In the genomic region with DNA sequence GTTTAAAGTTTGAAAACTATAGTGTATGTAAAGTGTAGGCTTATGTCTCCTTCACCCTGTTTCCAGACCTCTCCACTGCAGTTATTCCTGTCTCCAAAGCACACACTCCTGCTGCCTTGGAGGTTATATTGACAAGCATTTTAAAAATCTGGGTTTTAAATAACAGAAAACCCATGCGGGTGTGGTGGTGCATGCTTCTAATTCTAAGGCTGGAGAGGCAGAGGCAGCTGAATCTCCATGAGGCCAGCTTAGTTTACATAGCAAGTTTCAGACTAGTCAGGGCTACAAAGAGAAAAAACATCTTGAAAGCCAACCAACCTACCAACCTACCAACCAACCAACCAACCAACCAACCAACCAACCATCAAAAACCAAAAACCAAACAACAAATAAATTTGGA, we compare ENCODE assay signal across 19 mouse cellular contexts. TPM values are rescaled to one million over a fixed set of nuclear protein-coding genes. Genes with fewer than 3 reads are reported as not detected.
DNase-seq lines count a peak whose midpoint lies in the region; ATAC-seq and TF ChIP-seq lines count a peak whose summit lies in the region.
"Had no signal": no experiment of that assay in that cellular context is flagged by ENCODE, and none has a peak within 500 bp of the region (broad histone marks: within the 10 kb centered on the region; RNA-seq: fewer than 3 reads in every experiment).

No protein-coding gene starts in this region.

- DNase-seq in forebrain, postnatal 0 days = no peak
- DNase-seq in forebrain, embryonic 11.5 days (ENCODE audit: low spot score) = no peak
- no peak for DNase-seq in kidney, postnatal 0 days (ENCODE audit: low spot score)
- DNase-seq in kidney, postnatal 36 days = no peak
- DNase-seq in right cerebral cortex, adult 2 months (ENCODE audit: low spot score in 2 of 2) = no peak
- DNase-seq: cerebellum, adult 8-10 months; lung, postnatal 4 days had no signal

- H3K27ac ChIP-seq in forebrain, postnatal 0 days (ENCODE audit: low read depth, low read length) = 0 out of 2 replicates have a peak overlapping the region, but pooled peaks have one; percentile 40
- no peak overlapping the region for H3K27ac ChIP-seq in forebrain, embryonic 11.5 days (ENCODE audit: low read depth, low read length)
- H3K27ac ChIP-seq in kidney, postnatal 0 days = no peak overlapping the region; the same call in 1 of the 2 replicates
- peak overlapping the region; percentile 77; the same call in 1 of the 2 replicates for H3K27ac ChIP-seq in hindbrain, embryonic 15.5 days (replicated peaks)
- peak overlapping the region; percentile 64; the same call in 1 of the 2 replicates for H3K27ac ChIP-seq in neural tube, embryonic 13.5 days (replicated peaks)
- H3K27ac ChIP-seq: limb, embryonic 15.5 days had no signal

- ATAC-seq in forebrain, postnatal 0 days = no peak
- ATAC-seq in forebrain, embryonic 11.5 days (replicated peaks; ENCODE audit: low FRiP score) = no peak
- ATAC-seq in kidney, postnatal 0 days (replicated peaks; ENCODE audit: low FRiP score, low read depth) = no peak
- no peak for ATAC-seq in hindbrain, embryonic 15.5 days (ENCODE audit: low FRiP score, low read depth)
- ATAC-seq in neural tube, embryonic 13.5 days (ENCODE audit: low read depth) = no peak

- no peak for TF ChIP-seq CTCF in forebrain, postnatal 0 days (IDR thresholded peaks at IDR 0.05; ENCODE audit: low read depth)
- no peak for TF ChIP-seq CTCF in kidney, postnatal 0 days (IDR thresholded peaks at IDR 0.05; ENCODE audit: low read depth)

- no peaks in the 10 kb centered on the region for H3K36me3 ChIP-seq in forebrain, postnatal 0 days (ENCODE audit: insufficient read depth)
- H3K36me3 ChIP-seq in forebrain, embryonic 11.5 days (ENCODE audit: control insufficient read depth, insufficient read depth, low read length) = no peaks in the 10 kb centered on the region
- no peaks in the 10 kb centered on the region for H3K36me3 ChIP-seq in kidney, postnatal 0 days (ENCODE audit: insufficient read depth, low read length)
- H3K36me3 ChIP-seq in hindbrain, embryonic 15.5 days = no peaks in the 10 kb centered on the region
- H3K36me3 ChIP-seq in neural tube, embryonic 13.5 days = no peaks in the 10 kb centered on the region
- H3K36me3 ChIP-seq: limb, embryonic 15.5 days had no signal

- 0 out of 2 replicates have a peak, but pooled peaks cover 2% of the 10 kb centered on the region for H3K4me1 ChIP-seq in forebrain, postnatal 0 days (ENCODE audit: insufficient read depth)
- H3K4me1 ChIP-seq in forebrain, embryonic 11.5 days (replicated peaks; ENCODE audit: control insufficient read depth, insufficient read depth, low read length) = peaks cover 5% of the 10 kb centered on the region; the same call in 1 of the 2 replicates
- H3K4me1 ChIP-seq in kidney, postnatal 0 days (replicated peaks; ENCODE audit: insufficient read depth, low read length) = 0 out of 2 replicates have a peak, but pooled peaks cover 4% of the 10 kb centered on the region
- H3K4me1 ChIP-seq in hindbrain, embryonic 15.5 days (replicated peaks) = peaks cover 13% of the 10 kb centered on the region
- H3K4me1 ChIP-seq in neural tube, embryonic 13.5 days (replicated peaks) = peaks cover 9% of the 10 kb centered on the region

- no peaks in the 10 kb centered on the region for H3K9me3 ChIP-seq in forebrain, postnatal 0 days (ENCODE audit: low read length)
- no peaks in the 10 kb centered on the region for H3K9me3 ChIP-seq in forebrain, embryonic 11.5 days (ENCODE audit: control insufficient read depth, low read length)
- no peaks in the 10 kb centered on the region for H3K9me3 ChIP-seq in kidney, postnatal 0 days (replicated peaks; ENCODE audit: low read length)
- no peaks in the 10 kb centered on the region for H3K9me3 ChIP-seq in hindbrain, embryonic 15.5 days
- H3K9me3 ChIP-seq in neural tube, embryonic 13.5 days = no peaks in the 10 kb centered on the region
- H3K9me3 ChIP-seq: limb, embryonic 15.5 days had no signal

- H3K27me3 ChIP-seq in forebrain, postnatal 0 days (ENCODE audit: insufficient read depth, low read length) = no peaks in the 10 kb centered on the region
- H3K27me3 ChIP-seq in forebrain, embryonic 11.5 days (ENCODE audit: control insufficient read depth, insufficient read depth, low read length) = no peaks in the 10 kb centered on the region
- H3K27me3 ChIP-seq in kidney, postnatal 0 days (ENCODE audit: insufficient read depth, low read length) = no peaks in the 10 kb centered on the region
- no peaks in the 10 kb centered on the region for H3K27me3 ChIP-seq in hindbrain, embryonic 15.5 days
- H3K27me3 ChIP-seq in neural tube, embryonic 13.5 days = no peaks in the 10 kb centered on the region
- H3K27me3 ChIP-seq: limb, embryonic 15.5 days; Patski had no signal

- H3K9ac ChIP-seq in forebrain, postnatal 0 days = no peak overlapping the region
- H3K9ac ChIP-seq in forebrain, embryonic 11.5 days (ENCODE audit: low read length) = no peak overlapping the region
- no peak overlapping the region for H3K9ac ChIP-seq in kidney, postnatal 0 days (ENCODE audit: low read depth, low read length)
- no peak overlapping the region for H3K9ac ChIP-seq in hindbrain, embryonic 15.5 days
- no peak overlapping the region for H3K9ac ChIP-seq in neural tube, embryonic 13.5 days
- H3K9ac ChIP-seq: limb, embryonic 15.5 days; lung, embryonic 14.5 days had no signal

- H3K4me3 ChIP-seq in forebrain, postnatal 0 days (ENCODE audit: low read depth, low read length) = no peak overlapping the region
- no peak overlapping the region for H3K4me3 ChIP-seq in forebrain, embryonic 11.5 days (ENCODE audit: low read depth, low read length)
- H3K4me3 ChIP-seq in kidney, postnatal 0 days (replicated peaks; ENCODE audit: low read depth, low read length) = no peak overlapping the region
- peak overlapping the region; percentile 43; the same call in 1 of the 2 replicates for H3K4me3 ChIP-seq in hindbrain, embryonic 15.5 days
- H3K4me3 ChIP-seq in neural tube, embryonic 13.5 days = no peak overlapping the region; the same call in 1 of the 2 replicates

- 85% methylated on average over 1 of the region's 1 CpGs for WGBS in forebrain, postnatal 0 days
- WGBS in forebrain, embryonic 11.5 days = 82% methylated on average over 1 of the region's 1 CpGs
- 81% methylated on average over 1 of the region's 1 CpGs for WGBS in kidney, postnatal 0 days
- 88% methylated on average over 1 of the region's 1 CpGs for WGBS in hindbrain, embryonic 15.5 days
- WGBS in neural tube, embryonic 13.5 days = 68% methylated on average over 1 of the region's 1 CpGs

- H3K4me2 ChIP-seq in forebrain, postnatal 0 days (ENCODE audit: low read depth) = peak overlapping the region; percentile 75; the same call in 1 of the 2 replicates
- no peak overlapping the region for H3K4me2 ChIP-seq in forebrain, embryonic 11.5 days (ENCODE audit: low read depth, low read length, severe bottlenecking)
- 0 out of 2 replicates have a peak overlapping the region, but pooled peaks have one; percentile 49 for H3K4me2 ChIP-seq in kidney, postnatal 0 days (ENCODE audit: low read length)
- peak overlapping the region; percentile 86 for H3K4me2 ChIP-seq in hindbrain, embryonic 15.5 days
- H3K4me2 ChIP-seq in neural tube, embryonic 13.5 days = peak overlapping the region; percentile 77

RNA-seq across cellular contexts. Expression of a gene that starts 3.4 kb away (rescaled TPM):
- total RNA-seq in forebrain, postnatal 0 days (2014; rRNA removed) = 0.38 TPM in 1 of 2 replicates, not detected in the other
- not detected in 2 replicates for polyA plus RNA-seq in forebrain, postnatal 0 days (2015; fragmentation: Nextera tagmentation; extraction: Ambion mirVana)
- polyA plus RNA-seq in forebrain, embryonic 11.5 days (2014; fragmentation: Nextera tagmentation; extraction: Ambion mirVana) = not detected in 2 replicates
- polyA plus RNA-seq in kidney, postnatal 0 days (2015; fragmentation: Nextera tagmentation; extraction: Ambion mirVana) = not detected in 2 replicates
- polyA plus RNA-seq in hindbrain, embryonic 15.5 days (2015; fragmentation: Nextera tagmentation; extraction: Ambion mirVana) = not detected in 2 replicates
- 0.23 TPM in 1 of 2 replicates, not detected in the other for polyA plus RNA-seq in neural tube, embryonic 13.5 days (2015; fragmentation: Nextera tagmentation; extraction: Ambion mirVana)
- total RNA-seq: adrenal gland, postnatal 14 days; layer of hippocampus, postnatal 36 days; left cerebral cortex, postnatal 25 days had no signal
- polyA plus RNA-seq: activated CD4-positive, CD25-positive, alpha-beta regulatory T cell, adult 4 months; heart, embryonic 11.5 days; lung, embryonic 14.5 days; Patski had no signal

RNA-seq across cellular contexts. Expression of a gene that starts 16.8 kb away (rescaled TPM):
- 0.14 and 0.15 TPM in 2 replicates for total RNA-seq in forebrain, postnatal 0 days (2014; rRNA removed)
- 0.06 and 0.13 TPM in 2 replicates for polyA plus RNA-seq in forebrain, postnatal 0 days (2015; fragmentation: Nextera tagmentation; extraction: Ambion mirVana)
- 0.17 and 0.23 TPM in 2 replicates for polyA plus RNA-seq in forebrain, embryonic 11.5 days (2014; fragmentation: Nextera tagmentation; extraction: Ambion mirVana)
- polyA plus RNA-seq in kidney, postnatal 0 days (2015; fragmentation: Nextera tagmentation; extraction: Ambion mirVana) = 0.07 TPM in 1 of 2 replicates, not detected in the other
- polyA plus RNA-seq in hindbrain, embryonic 15.5 days (2015; fragmentation: Nextera tagmentation; extraction: Ambion mirVana) = 0.28 and 0.30 TPM in 2 replicates
- polyA plus RNA-seq in neural tube, embryonic 13.5 days (2015; fragmentation: Nextera tagmentation; extraction: Ambion mirVana) = 0.12 and 0.24 TPM in 2 replicates
- total RNA-seq: adrenal gland, postnatal 14 days; hematopoietic stem cell, adult 5-6 weeks; layer of hippocampus, postnatal 36 days had no signal
- polyA plus RNA-seq: activated CD4-positive, CD25-positive, alpha-beta regulatory T cell, adult 4 months; erythroblast, embryonic 14.5 days had no signal

RNA-seq across cellular contexts. Expression of a gene that starts 28.7 kb away (rescaled TPM):
- 143 and 147 TPM in 2 replicates for total RNA-seq in forebrain, postnatal 0 days (2014; rRNA removed)
- 80.7 and 97.0 TPM in 2 replicates for polyA plus RNA-seq in forebrain, postnatal 0 days (2015; fragmentation: Nextera tagmentation; extraction: Ambion mirVana)
- 150 and 160 TPM in 2 replicates for polyA plus RNA-seq in forebrain, embryonic 11.5 days (2014; fragmentation: Nextera tagmentation; extraction: Ambion mirVana)
- polyA plus RNA-seq in kidney, postnatal 0 days (2015; fragmentation: Nextera tagmentation; extraction: Ambion mirVana) = 86.7 and 90.1 TPM in 2 replicates
- 124 and 137 TPM in 2 replicates for polyA plus RNA-seq in hindbrain, embryonic 15.5 days (2015; fragmentation: Nextera tagmentation; extraction: Ambion mirVana)
- 140 and 146 TPM in 2 replicates for polyA plus RNA-seq in neural tube, embryonic 13.5 days (2015; fragmentation: Nextera tagmentation; extraction: Ambion mirVana)

RNA-seq across cellular contexts. Expression of a gene that starts 29.4 kb away (rescaled TPM):
- 32.0 and 36.2 TPM in 2 replicates for total RNA-seq in forebrain, postnatal 0 days (2014; rRNA removed)
- polyA plus RNA-seq in forebrain, postnatal 0 days (2015; fragmentation: Nextera tagmentation; extraction: Ambion mirVana) = 66.6 and 70.7 TPM in 2 replicates
- polyA plus RNA-seq in forebrain, embryonic 11.5 days (2014; fragmentation: Nextera tagmentation; extraction: Ambion mirVana) = 89.9 and 94.4 TPM in 2 replicates
- polyA plus RNA-seq in kidney, postnatal 0 days (2015; fragmentation: Nextera tagmentation; extraction: Ambion mirVana) = 102 TPM in 2 replicates
- polyA plus RNA-seq in hindbrain, embryonic 15.5 days (2015; fragmentation: Nextera tagmentation; extraction: Ambion mirVana) = 67.6 and 68.3 TPM in 2 replicates
- polyA plus RNA-seq in neural tube, embryonic 13.5 days (2015; fragmentation: Nextera tagmentation; extraction: Ambion mirVana) = 84.6 and 90.6 TPM in 2 replicates

Comparison
In these comparisons a context has a peak if more than half of its experiments do, and no peak if none do; other contexts are left out.
1. H3K27ac ChIP-seq: peak in forebrain, postnatal 0 days (single experiment), hindbrain, embryonic 15.5 days (single experiment) and neural tube, embryonic 13.5 days (single experiment); none in forebrain, embryonic 11.5 days (single experiment) and kidney, postnatal 0 days (single experiment).